Comparison of ENCODE assay signal across 8 mouse cellular contexts in genomic region chr7:19119631-19120429, GRCm38 (mm10). TPM values are rescaled to one million over a fixed set of nuclear protein-coding genes. Genes with fewer than 3 reads are reported as not detected.
DNase-seq lines count a peak whose midpoint lies in the region; ATAC-seq and TF ChIP-seq lines count a peak whose summit lies in the region.

Fbxo46 (plus strand) TSS chr7:19119859.

- ATAC-seq in heart, embryonic 11.5 days (replicated peaks; ENCODE audit: insufficient number of reproducible peaks, low FRiP score, low TSS enrichment), result peak; percentile 91
- ATAC-seq in kidney, embryonic 16.5 days (ENCODE audit: low FRiP score, low TSS enrichment), result peak; percentile 95

- TF ChIP-seq POLR2A in brain, embryonic 14.5 days (IDR thresholded peaks at IDR 0.05; ENCODE audit: borderline replicate concordance, extremely low read depth, insufficient read depth, insufficient read length, poor library complexity, severe bottlenecking), result peak; percentile 79; the same call in 1 of the 2 replicates
- peak; percentile 77 for TF ChIP-seq POLR2A in liver, adult 2 months (IDR thresholded peaks at IDR 0.05; ENCODE audit: extremely low read depth, insufficient read depth, low read length)
- TF ChIP-seq POLR2A in myocyte (IDR thresholded peaks at IDR 0.05; ENCODE audit: insufficient read length, low read depth), result peak; percentile 75

- H3K36me3 ChIP-seq in C2C12 (ENCODE audit: control insufficient read depth, insufficient read depth), result no peaks in the 10 kb centered on the region
- H3K36me3 ChIP-seq in erythroblast, embryonic 14.5 days (ENCODE audit: control insufficient read depth), result peaks cover 3% of the 10 kb centered on the region
- H3K36me3 ChIP-seq in heart, embryonic 11.5 days (ENCODE audit: control insufficient read depth, insufficient read depth, low read length), result no peaks in the 10 kb centered on the region
- H3K36me3 ChIP-seq in kidney, embryonic 16.5 days (ENCODE audit: insufficient read depth, low read length), result peaks cover 3% of the 10 kb centered on the region; the same call in 1 of the 2 replicates
- H3K36me3 ChIP-seq in liver, adult 2 months (ENCODE audit: control insufficient read depth, insufficient read depth, low read length), result no peaks in the 10 kb centered on the region
- no peaks in the 10 kb centered on the region for H3K36me3 ChIP-seq in myocyte (ENCODE audit: control insufficient read depth, insufficient read depth)
- no peaks in the 10 kb centered on the region for H3K36me3 ChIP-seq in splenic B cell, adult 2 months (ENCODE audit: control insufficient read depth, insufficient read depth, low read length, poor library complexity, severe bottlenecking)

- peak within 1 kb of the TSS; percentile 76 for H3K9ac ChIP-seq in heart, embryonic 11.5 days (ENCODE audit: low read depth, low read length)
- peak within 1 kb of the TSS; percentile 84 for H3K9ac ChIP-seq in kidney, embryonic 16.5 days (replicated peaks; ENCODE audit: low read length)
- peak within 1 kb of the TSS; percentile 70 for H3K9ac ChIP-seq in liver, adult 2 months (ENCODE audit: low read depth, low read length)

- H3K79me2 ChIP-seq in C2C12 (ENCODE audit: control insufficient read depth, insufficient read depth) (peaks cover 43% of the 10 kb centered on the region), myocyte (ENCODE audit: control insufficient read depth, insufficient read depth) (peaks cover 26% of the 10 kb centered on the region)
- peaks cover 11% of the 10 kb centered on the region; the same call in 1 of the 2 replicates for H3K79me2 ChIP-seq in liver, adult 2 months (ENCODE audit: control insufficient read depth, insufficient read depth, low read length)

- peak; percentile 99 for DNase-seq in brain, embryonic 14.5 days (ENCODE audit: low read depth)
- DNase-seq in liver, adult 2 months (ENCODE audit: extremely low read depth, low read depth, low spot score), result peak; percentile 95
- DNase-seq in splenic B cell, adult 2 months (ENCODE audit: low read depth, low spot score), result peak; percentile 97

- no peak within 1 kb of the TSS for H3K27ac ChIP-seq in heart, embryonic 11.5 days (ENCODE audit: low read depth, low read length)
- no peak within 1 kb of the TSS; the same call in 1 of the 2 replicates for H3K27ac ChIP-seq in kidney, embryonic 16.5 days (ENCODE audit: low read length)
- peak within 1 kb of the TSS; percentile 41 for H3K27ac ChIP-seq in liver, adult 2 months (replicated peaks; ENCODE audit: insufficient read depth, low read depth, low read length)

- peak within 1 kb of the TSS; percentile 87 for H3K4me2 ChIP-seq in heart, embryonic 11.5 days
- peak within 1 kb of the TSS; percentile 76 for H3K4me2 ChIP-seq in kidney, embryonic 16.5 days (replicated peaks; ENCODE audit: low read depth, low read length)
- peak within 1 kb of the TSS; percentile 80 for H3K4me2 ChIP-seq in myocyte (ENCODE audit: low read depth)

- TF ChIP-seq CTCF in C2C12 (IDR thresholded peaks at IDR 0.05; ENCODE audit: control insufficient read depth, insufficient read depth, insufficient read length), result no peak
- no peak for TF ChIP-seq CTCF in brain, embryonic 14.5 days (IDR thresholded peaks at IDR 0.05; ENCODE audit: borderline replicate concordance, extremely low read depth, insufficient read depth, insufficient read length)
- no peak for TF ChIP-seq CTCF in liver, adult 2 months (IDR thresholded peaks at IDR 0.05; ENCODE audit: low read depth, low read length)

- H3ac ChIP-seq in C2C12 (ENCODE audit: control insufficient read depth, insufficient read length, low read depth) (peak within 1 kb of the TSS; percentile 60), myocyte (ENCODE audit: control insufficient read depth, insufficient read length) (peak within 1 kb of the TSS; percentile 25)

- peaks cover 14% of the 10 kb centered on the region for H3K79me3 ChIP-seq in C2C12 (ENCODE audit: low read depth)

- H3K27me3 ChIP-seq in C2C12 (ENCODE audit: control insufficient read depth, insufficient read depth, insufficient read length) (no peaks in the 10 kb centered on the region), myocyte (ENCODE audit: control insufficient read depth, insufficient read depth, insufficient read length) (no peaks in the 10 kb centered on the region)
- H3K27me3 ChIP-seq in erythroblast, embryonic 14.5 days (ENCODE audit: control insufficient read depth), result peaks cover 12% of the 10 kb centered on the region
- H3K27me3 ChIP-seq in heart, embryonic 11.5 days (ENCODE audit: control insufficient read depth, insufficient read depth, low read length), result peaks cover 4% of the 10 kb centered on the region; the same call in 1 of the 2 replicates
- no peaks in the 10 kb centered on the region for H3K27me3 ChIP-seq in kidney, embryonic 16.5 days (ENCODE audit: insufficient read depth, low read length)
- H3K27me3 ChIP-seq in liver, adult 2 months (ENCODE audit: control insufficient read depth, insufficient read depth, low read length), result no peaks in the 10 kb centered on the region
- H3K27me3 ChIP-seq in splenic B cell, adult 2 months (ENCODE audit: control insufficient read depth, insufficient read depth, low read length, poor library complexity, severe bottlenecking), result no peaks in the 10 kb centered on the region; the same call in 1 of the 2 replicates

- H3K4me3 ChIP-seq in C2C12 (ENCODE audit: insufficient read depth, poor library complexity, severe bottlenecking) (peak within 1 kb of the TSS; percentile 72), myocyte (peak within 1 kb of the TSS; percentile 75)
- peak within 1 kb of the TSS; percentile 77 for H3K4me3 ChIP-seq in erythroblast, embryonic 14.5 days (replicated peaks)
- H3K4me3 ChIP-seq in heart, embryonic 11.5 days (ENCODE audit: low read depth, low read length), result peak within 1 kb of the TSS; percentile 58
- peak within 1 kb of the TSS; percentile 75 for H3K4me3 ChIP-seq in kidney, embryonic 16.5 days (ENCODE audit: low read length)
- H3K4me3 ChIP-seq in liver, adult 2 months (ENCODE audit: insufficient read depth, low read depth, low read length), result peak within 1 kb of the TSS; percentile 73

- WGBS in heart, embryonic 11.5 days (ENCODE audit: insufficient replicate concordance), result 2% methylated on average over 34 of the region's 34 CpGs
- 2% methylated on average over 34 of the region's 34 CpGs for WGBS in kidney, embryonic 16.5 days
- 1% methylated on average over 34 of the region's 34 CpGs for WGBS in liver, adult 2 months

- H3K4me1 ChIP-seq in erythroblast, embryonic 14.5 days (ENCODE audit: control insufficient read depth), result peaks cover 36% of the 10 kb centered on the region
- H3K4me1 ChIP-seq in heart, embryonic 11.5 days (ENCODE audit: control insufficient read depth, insufficient read depth, low read length), result peaks cover 13% of the 10 kb centered on the region
- peaks cover 19% of the 10 kb centered on the region for H3K4me1 ChIP-seq in kidney, embryonic 16.5 days (ENCODE audit: insufficient read depth, low read length)
- H3K4me1 ChIP-seq in liver, adult 2 months (ENCODE audit: control insufficient read depth, insufficient read depth, low read length), result peaks cover 12% of the 10 kb centered on the region

- peaks cover 13% of the 10 kb centered on the region for H3K9me3 ChIP-seq in erythroblast, embryonic 14.5 days (ENCODE audit: control insufficient read depth, low read length)
- no peaks in the 10 kb centered on the region for H3K9me3 ChIP-seq in heart, embryonic 11.5 days (replicated peaks; ENCODE audit: control insufficient read depth, low read length)
- H3K9me3 ChIP-seq in kidney, embryonic 16.5 days (ENCODE audit: low read length), result peaks cover 15% of the 10 kb centered on the region; the same call in 1 of the 2 replicates

TF ChIP-seq in C2C12, 6 proteins besides CTCF, POLR2A, EP300 and RAD21:
- TF ChIP-seq FOSL1 (IDR thresholded peaks at IDR 0.05; ENCODE audit: insufficient read depth, low read length, poor library complexity, severe bottlenecking), result no peak
- no peak for TF ChIP-seq MYOG (IDR thresholded peaks at IDR 0.05; ENCODE audit: control insufficient read depth, extremely low read depth, insufficient read length)
- no peak for TF ChIP-seq CEBPB (IDR thresholded peaks at IDR 0.05; ENCODE audit: low read depth)
- TF ChIP-seq USF1 (IDR thresholded peaks at IDR 0.05; ENCODE audit: low read depth), result no peak
- no peak for TF ChIP-seq MAX (IDR thresholded peaks at IDR 0.05)
- no peak for TF ChIP-seq MYOD1 (IDR thresholded peaks at IDR 0.05; ENCODE audit: control insufficient read depth, insufficient read length, low read depth)

TF ChIP-seq in myocyte, 11 proteins besides CTCF, POLR2A, EP300 and RAD21:
- no peak for TF ChIP-seq USF1 (IDR thresholded peaks at IDR 0.05; ENCODE audit: low read depth)
- no peak for TF ChIP-seq MYOD1 (IDR thresholded peaks at IDR 0.05; ENCODE audit: control insufficient read depth in 1 of 3, insufficient read length in 2 of 3, low read depth in 2 of 3)
- TF ChIP-seq POLR2AphosphoS2 (IDR thresholded peaks at IDR 0.05; ENCODE audit: insufficient read length, low read depth), result peak; percentile 55

RNA-seq across cellular contexts. Expression of gene Fbxo46, which starts in this region (rescaled TPM):
- polyA plus RNA-seq in C2C12 (2012; fragmentation: generic; extraction: Trizol) (7.4 TPM), myocyte (2012; fragmentation: generic; extraction: Trizol) (6.2 TPM)
- polyA plus RNA-seq in brain, embryonic 14.5 days (2012; rRNA removed), result 15.9 and 18.1 TPM in 2 replicates
- polyA plus RNA-seq in erythroblast, embryonic 14.5 days (2012), result 1.9 TPM in 2 replicates
- 6.3 and 6.4 TPM in 2 replicates for polyA plus RNA-seq in heart, embryonic 11.5 days (2014; fragmentation: Nextera tagmentation; extraction: Ambion mirVana)
- polyA plus RNA-seq in kidney, embryonic 16.5 days (2015; fragmentation: Nextera tagmentation; extraction: Ambion mirVana), result 18.4 and 20.3 TPM in 2 replicates
- total RNA-seq in liver, adult 2 months (2014; rRNA removed), result 2.4 and 3.2 TPM in 2 replicates
- polyA plus RNA-seq in liver, adult 2 months (2012; rRNA removed), result 4.3 and 5.0 TPM in 2 replicates
